Mouse (Mus musculus): ENCODE results near the gene Oxtr. TPM values are rescaled to one million over a fixed set of nuclear protein-coding genes. Genes with fewer than 3 reads are reported as not detected.

The Oxtr gene
- total RNA-seq (2023), result not detected in 4 replicates

GRCm38 (mm10) chr6:112489910-112490559 lies at the start of gene Oxtr:
Gene Oxtr, minus strand, starts transcription at chr6:112489943.

DNA sequence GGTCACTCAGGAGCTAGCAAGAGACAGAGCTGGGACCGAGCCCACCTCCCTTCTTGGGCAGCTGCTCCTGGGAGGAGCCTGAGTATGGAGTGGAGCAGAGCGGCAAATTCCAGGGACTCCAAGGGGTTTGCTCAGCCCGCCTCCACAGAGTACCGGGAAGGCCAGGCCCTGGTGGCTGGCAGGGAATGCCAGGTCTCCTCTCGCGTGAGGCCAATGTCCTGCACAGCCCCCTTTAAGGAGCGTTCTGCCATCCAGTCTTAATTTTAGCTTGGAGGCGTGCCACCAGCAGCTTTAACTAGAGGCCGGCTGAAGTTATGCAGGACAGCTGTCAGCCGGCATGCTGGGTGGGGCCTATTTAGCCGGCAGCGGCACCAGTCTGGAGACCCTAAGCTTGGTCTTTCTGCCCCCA lies 30.4 kb downstream of the Oxtr start, which contains the start of gene Cav3:
Cav3 (plus strand) TSS at position 165 of the 409 bp plus-strand sequence.

Other genes starting within 250 kb of the Oxtr start
- gene Lmcd1, start 216.2 kb downstream of the Oxtr start, total RNA-seq (2023), result 0.46 to 0.94 TPM (median 0.56 TPM) in 4 replicates
- gene Ssu2, start 101.9 kb downstream of the Oxtr start, total RNA-seq (2023), result not detected in 4 replicates
- gene Cav3, start 30.4 kb downstream of the Oxtr start, total RNA-seq (2023), result not detected in 4 replicates
- 20.8 to 25.3 TPM (median 22.3 TPM) in 4 replicates for gene Rad18, start 206.7 kb upstream of the Oxtr start, total RNA-seq (2023)